Mouse (Mus musculus) spleen, postnatal 14 days (tissue): ENCODE measurements around the gene Amy2a5.
"Not testable (repeated sequence)": the region's sequence is repeated elsewhere in the genome, so short reads cannot be mapped to it uniquely, and the experiment has no call there.

Source experiments
- DNase-seq, 2 experiments: peaks; one replicate each; pipeline ENCODE4 v3.0.0; 2021 to 2022; ENCODE audit warnings: low spot score in 2 of 2

Gene Amy2a5

GRCm38 (mm10) chr3:113258737-113259136, at the start of gene Amy2a5:
Gene Amy2a5 (minus strand): TSS chr3:113258837.
- DNase-seq, result not testable (repeated sequence)

DNA sequence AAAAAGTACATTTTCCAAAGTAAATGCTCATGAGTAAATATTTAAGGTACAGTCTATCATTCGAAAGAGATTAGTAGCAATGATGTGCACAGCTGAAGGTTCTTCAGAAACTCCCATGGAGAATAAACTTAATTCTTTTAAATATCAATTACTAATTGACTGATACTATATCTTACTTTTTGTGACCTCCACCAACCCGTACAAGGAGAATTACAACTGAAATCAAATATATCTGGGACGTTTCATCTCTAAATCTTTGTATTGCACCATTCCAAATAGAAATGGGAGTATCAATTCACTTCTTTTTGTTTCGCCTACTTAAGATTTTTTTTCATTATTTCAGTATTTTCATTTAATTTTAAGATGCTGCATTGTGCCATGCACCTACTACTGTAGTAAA, 32.7 kb upstream of the Amy2a5 start, which contains the start of gene Amy2a4:
Amy2a4 (minus strand) TSS at position 101 of the 400 bp plus-strand sequence.
- DNase-seq, result not testable (repeated sequence)

DNA sequence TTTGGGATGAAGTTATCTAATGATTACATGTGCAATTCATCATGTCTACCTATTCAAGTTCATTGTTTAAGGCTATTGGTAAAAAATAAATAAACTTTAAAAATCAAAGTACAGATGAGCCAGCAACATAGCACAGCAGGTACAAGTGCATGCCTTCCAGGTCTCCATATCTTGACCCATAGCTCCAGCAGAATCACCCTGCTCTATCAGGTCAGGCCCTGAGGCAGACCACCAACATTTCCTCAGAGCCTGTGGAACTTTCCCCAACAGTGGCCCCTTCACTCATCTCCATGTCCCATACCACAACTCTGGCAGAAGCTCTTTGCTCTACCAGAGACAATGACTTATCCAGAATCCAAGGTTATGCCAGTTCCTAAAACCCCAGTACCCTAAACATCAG, 21.6 kb upstream of the Amy2a5 start:
- DNase-seq, result not testable (repeated sequence)

DNA sequence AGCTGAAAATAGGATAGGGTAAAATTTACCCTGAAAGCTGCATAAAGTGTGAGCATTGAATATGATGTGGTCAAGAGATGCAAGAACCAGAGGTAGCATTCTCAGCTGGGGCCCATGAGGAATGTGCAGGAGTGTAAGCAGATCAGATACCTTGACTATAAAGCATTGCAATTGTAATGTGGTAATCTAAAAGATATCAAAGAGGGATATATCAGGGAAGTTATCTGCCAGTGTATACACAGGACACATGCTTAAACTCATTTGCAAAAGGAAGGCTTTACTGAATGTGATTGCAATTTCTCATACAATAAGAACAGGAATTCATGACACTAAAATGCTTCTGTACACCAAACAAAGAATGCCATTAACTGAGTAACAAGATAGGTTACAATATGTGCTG, 20.9 kb upstream of the Amy2a5 start:
- not testable (repeated sequence) for DNase-seq

GRCm38 (mm10) chr3:113227115-113227514, 31.5 kb downstream of the Amy2a5 start:
- no peak for DNase-seq
